9 mouse cellular contexts compared by ENCODE assay signal in the genomic region with DNA sequence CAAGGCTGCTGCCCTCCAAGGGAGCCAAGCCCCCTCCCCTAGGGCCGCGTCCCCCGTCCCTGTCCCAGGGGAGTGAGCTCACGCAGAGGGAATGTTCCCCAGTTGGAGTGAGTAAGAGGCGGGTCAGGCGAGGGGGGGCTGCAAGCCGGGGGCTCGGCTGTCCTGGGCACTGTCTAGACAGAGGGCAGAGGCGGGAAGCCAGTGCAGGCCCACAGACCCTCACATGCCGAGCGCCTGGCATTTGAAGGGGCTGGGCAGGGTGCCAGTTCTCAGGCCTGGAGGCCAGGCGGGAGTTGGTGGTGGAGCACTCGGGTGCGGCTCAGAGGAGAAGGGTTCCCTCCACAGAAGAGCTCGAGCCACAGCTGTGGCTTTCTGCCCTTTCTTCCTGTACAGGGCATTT. TPM values are rescaled to one million over a fixed set of nuclear protein-coding genes. Genes with fewer than 3 reads are reported as not detected.
DNase-seq lines count a peak whose midpoint lies in the region; ATAC-seq lines count a peak whose summit lies in the region.
"Had no signal": no experiment of that assay in that cellular context is flagged by ENCODE, and none has a peak within 500 bp of the region (broad histone marks: within the 10 kb centered on the region; RNA-seq: fewer than 3 reads in every experiment).

No protein-coding gene starts in this region.

- peaks cover 71% of the 10 kb centered on the region for H3K27me3 ChIP-seq in midbrain, embryonic 10.5 days (ENCODE audit: low read depth, poor library complexity, severe bottlenecking)
- peaks cover 28% of the 10 kb centered on the region for H3K27me3 ChIP-seq in midbrain, embryonic 16.5 days (ENCODE audit: control insufficient read depth, insufficient read depth, low read depth, low read length)
- H3K27me3 ChIP-seq in embryonic facial prominence, embryonic 13.5 days, result peaks cover 48% of the 10 kb centered on the region

- 28% methylated on average over 15 of the region's 15 CpGs for WGBS in midbrain, embryonic 10.5 days
- 17% methylated on average over 15 of the region's 15 CpGs for WGBS in midbrain, embryonic 16.5 days
- WGBS in embryonic facial prominence, embryonic 13.5 days, result 10% methylated on average over 15 of the region's 15 CpGs

- no peak for ATAC-seq in midbrain, embryonic 16.5 days
- 0 out of 2 replicates have a peak, but pooled peaks have one; percentile 16 for ATAC-seq in embryonic facial prominence, embryonic 13.5 days (ENCODE audit: insufficient number of reproducible peaks, insufficient read depth, low FRiP score, low TSS enrichment, low read depth)
- no peak for ATAC-seq in granulocyte monocyte progenitor cell, adult 5-6 weeks (replicated peaks; ENCODE audit: poor library complexity, severe bottlenecking)

- peaks cover 7% of the 10 kb centered on the region for H3K9me3 ChIP-seq in midbrain, embryonic 10.5 days (replicated peaks)
- H3K9me3 ChIP-seq in midbrain, embryonic 16.5 days (replicated peaks; ENCODE audit: control insufficient read depth, low read length, poor library complexity, severe bottlenecking), result no peaks in the 10 kb centered on the region
- H3K9me3 ChIP-seq in embryonic facial prominence, embryonic 13.5 days, result no peaks in the 10 kb centered on the region

- H3K36me3 ChIP-seq in midbrain, embryonic 10.5 days, result no peaks in the 10 kb centered on the region
- H3K36me3 ChIP-seq in midbrain, embryonic 16.5 days (ENCODE audit: control insufficient read depth, insufficient read depth, low read length), result no peaks in the 10 kb centered on the region
- no peaks in the 10 kb centered on the region for H3K36me3 ChIP-seq in embryonic facial prominence, embryonic 13.5 days

- peaks cover 48% of the 10 kb centered on the region for H3K4me1 ChIP-seq in midbrain, embryonic 10.5 days
- H3K4me1 ChIP-seq in midbrain, embryonic 16.5 days (ENCODE audit: control insufficient read depth, insufficient read depth, low read length), result no peaks in the 10 kb centered on the region
- H3K4me1 ChIP-seq in embryonic facial prominence, embryonic 13.5 days, result peaks cover 43% of the 10 kb centered on the region

- no peak for DNase-seq in midbrain, embryonic 10.5 days (ENCODE audit: low spot score)
- peak; percentile 84 for DNase-seq in heart, postnatal 4 days
- DNase-seq in lung, postnatal 10 days, result peak; percentile 87
- no peak for DNase-seq in c-Kit-positive CD71-positive TER-119-positive erythroid progenitor cells, embryonic 14.5 days (ENCODE audit: low spot score)
- no peak for DNase-seq in gastrocnemius, postnatal 25 days

- H3K27ac ChIP-seq in midbrain, embryonic 10.5 days (replicated peaks), result 0 out of 2 replicates have a peak overlapping the region, but pooled peaks have one; percentile 13
- no peak overlapping the region for H3K27ac ChIP-seq in midbrain, embryonic 16.5 days (ENCODE audit: low read length)
- H3K27ac ChIP-seq in embryonic facial prominence, embryonic 13.5 days, result peak overlapping the region; percentile 39; the same call in 1 of the 2 replicates

- no peak overlapping the region for H3K4me2 ChIP-seq in midbrain, embryonic 16.5 days (ENCODE audit: low read length)
- H3K4me2 ChIP-seq in embryonic facial prominence, embryonic 13.5 days, result peak overlapping the region; percentile 80

- H3K4me3 ChIP-seq in midbrain, embryonic 10.5 days, result 0 out of 2 replicates have a peak overlapping the region, but pooled peaks have one; percentile 5
- no peak overlapping the region for H3K4me3 ChIP-seq in midbrain, embryonic 16.5 days (ENCODE audit: low read depth, low read length)
- peak overlapping the region; percentile 54; the same call in 1 of the 2 replicates for H3K4me3 ChIP-seq in embryonic facial prominence, embryonic 13.5 days

- H3K9ac ChIP-seq in midbrain, embryonic 16.5 days (ENCODE audit: low read depth, low read length), result no peak overlapping the region
- H3K9ac ChIP-seq in embryonic facial prominence, embryonic 13.5 days, result no peak overlapping the region

RNA-seq across cellular contexts. Expression of a gene that starts 0.9 kb away (rescaled TPM):
- 1.1 and 1.8 TPM in 2 replicates for polyA plus RNA-seq in midbrain, embryonic 10.5 days (2016; fragmentation: Nextera tagmentation; extraction: Ambion mirVana)
- 2.2 and 3.5 TPM in 2 replicates for polyA plus RNA-seq in midbrain, embryonic 16.5 days (2015; fragmentation: Nextera tagmentation; extraction: Ambion mirVana)
- polyA plus RNA-seq in embryonic facial prominence, embryonic 13.5 days (2015; fragmentation: Nextera tagmentation; extraction: Ambion mirVana), result 7.5 and 8.3 TPM in 2 replicates
- total RNA-seq in heart, postnatal 4 days (2021), result 10 to 100 TPM; 10.3 TPM
- 1 to 10 TPM; 2.0 to 2.1 TPM for total RNA-seq in gastrocnemius, postnatal 25 days (2021)
- total RNA-seq in granulocyte monocyte progenitor cell, adult 5-6 weeks (2014; fragmentation: Nextera tagmentation), result 4.6 TPM in 1 of 2 replicates, not detected in the other
- 0.62 and 1.4 TPM in 2 replicates for total RNA-seq in granulocyte monocyte progenitor cell, adult 5-6 weeks (2017)

RNA-seq across cellular contexts. Expression of a gene that starts 11.3 kb away (rescaled TPM):
- 109 and 118 TPM in 2 replicates for polyA plus RNA-seq in midbrain, embryonic 10.5 days (2016; fragmentation: Nextera tagmentation; extraction: Ambion mirVana)
- 90.2 and 92.3 TPM in 2 replicates for polyA plus RNA-seq in midbrain, embryonic 16.5 days (2015; fragmentation: Nextera tagmentation; extraction: Ambion mirVana)
- polyA plus RNA-seq in embryonic facial prominence, embryonic 13.5 days (2015; fragmentation: Nextera tagmentation; extraction: Ambion mirVana), result 79.2 and 96.5 TPM in 2 replicates
- 10 to 100 TPM; 40.3 to 45.9 TPM for total RNA-seq in heart, postnatal 4 days (2021)
- total RNA-seq in gastrocnemius, postnatal 25 days (2021), result 10 to 100 TPM; 27.4 to 33.4 TPM
- total RNA-seq in granulocyte monocyte progenitor cell, adult 5-6 weeks (2014; fragmentation: Nextera tagmentation), result 32.1 and 64.5 TPM in 2 replicates
- 17.3 and 28.2 TPM in 2 replicates for total RNA-seq in granulocyte monocyte progenitor cell, adult 5-6 weeks (2017)

RNA-seq across cellular contexts. Expression of a gene that starts 12.8 kb away (rescaled TPM):
- polyA plus RNA-seq in midbrain, embryonic 10.5 days (2016; fragmentation: Nextera tagmentation; extraction: Ambion mirVana), result 0.05 TPM in 1 of 2 replicates, not detected in the other
- 0.19 TPM in 2 replicates for polyA plus RNA-seq in midbrain, embryonic 16.5 days (2015; fragmentation: Nextera tagmentation; extraction: Ambion mirVana)
- not detected in 2 replicates for polyA plus RNA-seq in embryonic facial prominence, embryonic 13.5 days (2015; fragmentation: Nextera tagmentation; extraction: Ambion mirVana)
- total RNA-seq in heart, postnatal 4 days (2021), result not detected
- not detected for total RNA-seq in gastrocnemius, postnatal 25 days (2021)
- 172 and 215 TPM in 2 replicates for total RNA-seq in granulocyte monocyte progenitor cell, adult 5-6 weeks (2014; fragmentation: Nextera tagmentation)
- total RNA-seq in granulocyte monocyte progenitor cell, adult 5-6 weeks (2017), result 77.4 and 86.7 TPM in 2 replicates

RNA-seq across cellular contexts. Expression of a gene that starts 15.4 kb away (rescaled TPM):
- polyA plus RNA-seq in midbrain, embryonic 10.5 days (2016; fragmentation: Nextera tagmentation; extraction: Ambion mirVana), result 130 and 153 TPM in 2 replicates
- polyA plus RNA-seq in midbrain, embryonic 16.5 days (2015; fragmentation: Nextera tagmentation; extraction: Ambion mirVana), result 318 and 333 TPM in 2 replicates
- polyA plus RNA-seq in embryonic facial prominence, embryonic 13.5 days (2015; fragmentation: Nextera tagmentation; extraction: Ambion mirVana), result 105 and 112 TPM in 2 replicates
- total RNA-seq in heart, postnatal 4 days (2021), result 10 to 100 TPM; 78.5 to 88.6 TPM
- total RNA-seq in gastrocnemius, postnatal 25 days (2021), result 10 to 100 TPM; 23.6 to 24.8 TPM
- total RNA-seq in granulocyte monocyte progenitor cell, adult 5-6 weeks (2014; fragmentation: Nextera tagmentation), result 80.1 and 110 TPM in 2 replicates
- 35.6 and 48.6 TPM in 2 replicates for total RNA-seq in granulocyte monocyte progenitor cell, adult 5-6 weeks (2017)

RNA-seq across cellular contexts. Expression of a gene that starts 23.1 kb away (rescaled TPM):
- 0.27 and 0.42 TPM in 2 replicates for polyA plus RNA-seq in midbrain, embryonic 10.5 days (2016; fragmentation: Nextera tagmentation; extraction: Ambion mirVana)
- polyA plus RNA-seq in midbrain, embryonic 16.5 days (2015; fragmentation: Nextera tagmentation; extraction: Ambion mirVana), result 1.8 TPM in 2 replicates
- 0.54 and 0.80 TPM in 2 replicates for polyA plus RNA-seq in embryonic facial prominence, embryonic 13.5 days (2015; fragmentation: Nextera tagmentation; extraction: Ambion mirVana)
- not detected for total RNA-seq in heart, postnatal 4 days (2021)
- not detected for total RNA-seq in gastrocnemius, postnatal 25 days (2021)
- not detected in 2 replicates for total RNA-seq in granulocyte monocyte progenitor cell, adult 5-6 weeks (2014; fragmentation: Nextera tagmentation)
- total RNA-seq in granulocyte monocyte progenitor cell, adult 5-6 weeks (2017), result not detected in 2 replicates
- polyA plus RNA-seq: spleen, adult 2 months had no signal

Comparison
In these comparisons a context has a peak if more than half of its experiments do, and no peak if none do; other contexts are left out.
1. DNase-seq: peak in heart, postnatal 4 days (single experiment) and lung, postnatal 10 days (single experiment); none in midbrain, embryonic 10.5 days (single experiment), c-Kit-positive CD71-positive TER-119-positive erythroid progenitor cells, embryonic 14.5 days (single experiment) and gastrocnemius, postnatal 25 days (single experiment).
2. RNA of a gene that starts 12.8 kb away (total RNA-seq): 77.4 to 215 TPM in granulocyte monocyte progenitor cell, adult 5-6 weeks; not detected in heart, postnatal 4 days and not detected in gastrocnemius, postnatal 25 days; every median in the first group is over 10 times any median in the second.